Mouse (Mus musculus) CH12.LX (cell line): ENCODE data around the gene Efna1.

Experiments
- JUND ChIP-seq: conservative IDR thresholded peaks from 2 replicates; pipeline ENCODE4 v1.6.1; 2011; ENCODE audit warnings: low read depth, low read length, improper control_type of control experiment
- MAFK ChIP-seq: IDR thresholded peaks from 2 replicates; pipeline ENCODE4 v1.6.1; 2011; ENCODE audit warnings: low read length, improper control_type of control experiment; ENCODE audit not compliant: insufficient replicate concordance
- MAZ ChIP-seq: IDR thresholded peaks from 2 replicates; pipeline ENCODE4 v1.6.1; 2012; ENCODE audit warnings: low read depth, mild to moderate bottlenecking, inconsistent platforms, low read length, improper control_type of control experiment, moderate library complexity
- POLR2A ChIP-seq: IDR thresholded peaks from 2 replicates; pipeline ENCODE4 v1.6.1; 2011; ENCODE audit warnings: low read depth, mild to moderate bottlenecking, improper control_type of control experiment, low read length
- TCF12 ChIP-seq: IDR thresholded peaks from 2 replicates; pipeline ENCODE4 v1.6.1; 2014; ENCODE audit warnings: low read depth, mild to moderate bottlenecking, inconsistent platforms, low read length, improper control_type of control experiment
- ZNF384 ChIP-seq: IDR thresholded peaks from 2 replicates; pipeline ENCODE4 v1.6.1; 2012; ENCODE audit warnings: low read depth, low read length, improper control_type of control experiment, inconsistent platforms

DNA sequence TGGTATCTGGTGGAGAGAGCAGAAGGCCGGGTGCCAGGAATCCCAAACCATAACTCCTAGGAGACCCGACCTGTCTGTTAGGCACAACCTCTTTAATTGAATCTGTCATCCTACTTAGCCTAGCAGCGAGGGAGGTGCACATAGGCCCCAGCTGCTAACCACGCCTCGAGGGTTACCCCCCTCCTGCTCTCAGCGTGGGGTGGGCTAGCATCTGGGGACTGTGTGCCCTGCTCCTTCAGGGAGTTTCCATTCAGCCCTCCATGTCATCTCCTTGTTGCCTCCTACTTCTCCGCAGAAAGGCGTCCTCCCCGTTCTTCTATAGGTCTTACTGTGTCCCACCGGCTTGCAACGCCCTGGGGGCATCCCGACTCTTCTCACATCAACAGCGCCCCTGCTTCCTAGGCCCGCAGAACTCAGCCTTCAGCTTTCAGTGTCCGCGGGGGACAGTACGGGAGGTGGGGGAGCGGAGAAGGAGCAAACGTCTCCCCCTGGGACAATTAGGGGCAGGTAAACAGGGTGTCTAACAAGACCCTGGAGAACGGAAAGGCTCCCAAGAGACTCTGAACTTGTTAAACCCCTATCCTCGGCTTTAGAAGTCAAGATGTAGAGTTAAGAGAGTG lies 38.1 kb upstream of the Efna1 start:
- TF ChIP-seq POLR2A (no peak), MAZ (no peak), TCF12 (no peak), MAFK (no peak), JUND (no peak), ZNF384 (no peak)
